Mouse (Mus musculus): ENCODE data around the gene Olfr552. TPM values are rescaled to one million over a fixed set of nuclear protein-coding genes. Genes with fewer than 3 reads are reported as not detected.
"Not testable (repeated sequence)": the region's sequence is repeated elsewhere in the genome, so short reads cannot be mapped to it uniquely, and the experiment has no call there.

Olfr552 gene
- polyA plus RNA-seq, 1 experiment from 2014 or later, result not detected

GRCm38 (mm10) chr7:102620368-102620767, 22.8 kb downstream of the Olfr552 start:
- H3K4me1 ChIP-seq (replicated peaks); H3K9me3 ChIP-seq (replicated peaks): not testable (repeated sequence)
- WGBS (ENCODE audit: insufficient replicate concordance), result 68% methylated on average over 19 of the region's 19 CpGs

GRCm38 (mm10) chr7:102636665-102637064, 39.1 kb downstream of the Olfr552 start:
- no peaks in the 10 kb centered on the region for H3K4me1 ChIP-seq (replicated peaks)
- no peak overlapping the region for H3K9ac ChIP-seq
- H3K27me3 ChIP-seq, result no peaks in the 10 kb centered on the region
- no peaks in the 10 kb centered on the region for H3K36me3 ChIP-seq
- 20% methylated on average over 3 of the region's 3 CpGs for WGBS (ENCODE audit: insufficient replicate concordance)
- no peak overlapping the region for H3K27ac ChIP-seq
- no peak overlapping the region for H3K4me3 ChIP-seq (replicated peaks)
- ATAC-seq (ENCODE audit: low read depth) (no peak), DNase-seq (no peak)
- no peak overlapping the region for H3K4me2 ChIP-seq
- H3K9me3 ChIP-seq (replicated peaks), result no peaks in the 10 kb centered on the region

More at GRCm38 (mm10) chr7:102620368-102620767, 22.8 kb downstream of the Olfr552 start:
- not testable (repeated sequence) for H3K9ac ChIP-seq; DNase-seq; H3K36me3 ChIP-seq; H3K27ac ChIP-seq; H3K4me2 ChIP-seq; H3K27me3 ChIP-seq; H3K4me3 ChIP-seq (replicated peaks); ATAC-seq (ENCODE audit: low read depth)

GRCm38 (mm10) chr7:102638132-102638531, 40.6 kb downstream of the Olfr552 start, which contains the start of gene Olfr554:
Olfr554 (plus strand) TSS chr7:102638432.
- Histone ChIP-seq H3K4me2 (no peak within 1 kb of the TSS), H3K27ac (no peak within 1 kb of the TSS), H3K27me3 (no peaks in the 10 kb centered on the region), H3K4me1 (replicated peaks) (no peaks in the 10 kb centered on the region), H3K9ac (no peak within 1 kb of the TSS), H3K4me3 (replicated peaks) (no peak within 1 kb of the TSS), H3K9me3 (replicated peaks) (no peaks in the 10 kb centered on the region), H3K36me3 (no peaks in the 10 kb centered on the region)
- no peak for ATAC-seq (ENCODE audit: low read depth)
- no peak for DNase-seq
- 48% methylated on average over 1 of the region's 1 CpGs for WGBS (ENCODE audit: insufficient replicate concordance)

- not testable (repeated sequence) for DNase-seq; H3K4me2 ChIP-seq; H3K9ac ChIP-seq; H3K27me3 ChIP-seq; H3K36me3 ChIP-seq; H3K4me1 ChIP-seq (replicated peaks); ATAC-seq (ENCODE audit: low read depth); H3K27ac ChIP-seq; H3K4me3 ChIP-seq (replicated peaks); H3K9me3 ChIP-seq (replicated peaks)
- 63% methylated on average over 3 of the region's 4 CpGs for WGBS (ENCODE audit: insufficient replicate concordance)
These were observed 47.4 kb downstream of the Olfr552 start for GRCm38 (mm10) chr7:102644945-102645344.

Other genes with a start within 250 kb of the Olfr552 start
- 223 and 242 TPM in 2 replicates for gene Rrm1, start 156.1 kb upstream of the Olfr552 start, polyA plus RNA-seq (2015; fragmentation: Nextera tagmentation; extraction: Ambion mirVana)
- gene Olfr543, start 116.1 kb upstream of the Olfr552 start, polyA plus RNA-seq (2015; fragmentation: Nextera tagmentation; extraction: Ambion mirVana), result 0.38 and 0.40 TPM in 2 replicates
- 0.03 and 0.13 TPM in 2 replicates for gene Olfr544, start 109.5 kb upstream of the Olfr552 start, polyA plus RNA-seq (2015; fragmentation: Nextera tagmentation; extraction: Ambion mirVana)
- not detected in 2 replicates for gene Olfr545, start 98.2 kb upstream of the Olfr552 start, polyA plus RNA-seq (2015; fragmentation: Nextera tagmentation; extraction: Ambion mirVana)
- gene Olfr547, start 63.0 kb upstream of the Olfr552 start, polyA plus RNA-seq (2015; fragmentation: Nextera tagmentation; extraction: Ambion mirVana), result not detected in 2 replicates
- gene Olfr548-ps1, start 56.9 kb upstream of the Olfr552 start, polyA plus RNA-seq (2015; fragmentation: Nextera tagmentation; extraction: Ambion mirVana), result not detected in 2 replicates
- not detected in 2 replicates for gene Olfr549, start 47.9 kb upstream of the Olfr552 start, polyA plus RNA-seq (2015; fragmentation: Nextera tagmentation; extraction: Ambion mirVana)
- gene Trim21, start 32.3 kb upstream of the Olfr552 start, polyA plus RNA-seq (2015; fragmentation: Nextera tagmentation; extraction: Ambion mirVana), result 0.24 and 0.51 TPM in 2 replicates
- not detected in 2 replicates for gene Olfr550, start 26.3 kb upstream of the Olfr552 start, polyA plus RNA-seq (2015; fragmentation: Nextera tagmentation; extraction: Ambion mirVana)
- gene Olfr551, start 5.9 kb upstream of the Olfr552 start, polyA plus RNA-seq (2015; fragmentation: Nextera tagmentation; extraction: Ambion mirVana), result not detected in 2 replicates
- not detected in 2 replicates for gene Olfr553, start 20.4 kb downstream of the Olfr552 start, polyA plus RNA-seq (2015; fragmentation: Nextera tagmentation; extraction: Ambion mirVana)
- gene Olfr554, start 40.7 kb downstream of the Olfr552 start, polyA plus RNA-seq (2015; fragmentation: Nextera tagmentation; extraction: Ambion mirVana), result not detected in 2 replicates
- not detected in 2 replicates for gene Olfr555, start 61.1 kb downstream of the Olfr552 start, polyA plus RNA-seq (2015; fragmentation: Nextera tagmentation; extraction: Ambion mirVana)
- not detected in 2 replicates for gene Olfr556, start 67.1 kb downstream of the Olfr552 start, polyA plus RNA-seq (2015; fragmentation: Nextera tagmentation; extraction: Ambion mirVana)
- gene Trim68, start 89.6 kb downstream of the Olfr552 start, polyA plus RNA-seq (2015; fragmentation: Nextera tagmentation; extraction: Ambion mirVana), result 1.6 and 1.7 TPM in 2 replicates
- gene Olfr557, start 98.1 kb downstream of the Olfr552 start, polyA plus RNA-seq (2015; fragmentation: Nextera tagmentation; extraction: Ambion mirVana), result not detected in 2 replicates
- gene Olfr558, start 104.4 kb downstream of the Olfr552 start, polyA plus RNA-seq (2015; fragmentation: Nextera tagmentation; extraction: Ambion mirVana), result not detected in 2 replicates
- not detected in 2 replicates for gene Olfr33, start 121.3 kb downstream of the Olfr552 start, polyA plus RNA-seq (2015; fragmentation: Nextera tagmentation; extraction: Ambion mirVana)
- not detected in 2 replicates for gene Olfr559, start 129.7 kb downstream of the Olfr552 start, polyA plus RNA-seq (2015; fragmentation: Nextera tagmentation; extraction: Ambion mirVana)
- gene Olfr560, start 161.6 kb downstream of the Olfr552 start, polyA plus RNA-seq (2015; fragmentation: Nextera tagmentation; extraction: Ambion mirVana), result not detected in 2 replicates
- not detected in 2 replicates for gene Olfr78, start 161.7 kb downstream of the Olfr552 start, polyA plus RNA-seq (2015; fragmentation: Nextera tagmentation; extraction: Ambion mirVana)
- not detected in 2 replicates for gene Olfr561, start 173.5 kb downstream of the Olfr552 start, polyA plus RNA-seq (2015; fragmentation: Nextera tagmentation; extraction: Ambion mirVana)
- not detected in 2 replicates for gene Olfr564, start 205.7 kb downstream of the Olfr552 start, polyA plus RNA-seq (2015; fragmentation: Nextera tagmentation; extraction: Ambion mirVana)